Mouse (Mus musculus): ENCODE measurements around the gene Vmn1r120.
"Not testable (repeated sequence)": the region's sequence is repeated elsewhere in the genome, so short reads cannot be mapped to it uniquely, and the experiment has no call there.

The Vmn1r120 gene

GRCm38 (mm10) chr7:21053684-21054083 is at the start of gene Vmn1r120:
Gene Vmn1r120 (minus strand): TSS chr7:21053784.
- DNase-seq (ENCODE audit: low read depth, low spot score) = not testable (repeated sequence)

DNA sequence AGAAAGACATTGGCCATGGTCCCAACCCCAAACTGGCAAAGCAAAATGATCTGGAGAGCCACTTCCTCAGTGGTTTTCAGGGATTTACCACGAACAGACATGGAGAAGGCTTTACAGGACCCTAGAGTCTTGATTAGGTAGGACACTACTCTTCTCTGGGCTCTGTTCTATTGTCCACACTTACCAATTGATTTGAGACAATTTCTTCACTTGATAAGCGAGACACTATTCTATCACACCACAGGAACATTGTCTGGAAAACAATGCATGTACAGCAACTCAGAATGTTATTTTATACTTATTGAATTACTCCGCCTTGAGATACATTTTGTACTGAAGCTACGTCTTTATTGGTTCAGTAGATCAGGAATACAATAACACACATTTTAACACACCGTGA is 44.8 kb upstream of the Vmn1r120 start, which contains the start of gene Vmn1r121:
Gene Vmn1r121 (minus strand): TSS at position 101 of the 400 bp plus-strand sequence.
- DNase-seq (ENCODE audit: low read depth, low spot score) = not testable (repeated sequence)

DNA sequence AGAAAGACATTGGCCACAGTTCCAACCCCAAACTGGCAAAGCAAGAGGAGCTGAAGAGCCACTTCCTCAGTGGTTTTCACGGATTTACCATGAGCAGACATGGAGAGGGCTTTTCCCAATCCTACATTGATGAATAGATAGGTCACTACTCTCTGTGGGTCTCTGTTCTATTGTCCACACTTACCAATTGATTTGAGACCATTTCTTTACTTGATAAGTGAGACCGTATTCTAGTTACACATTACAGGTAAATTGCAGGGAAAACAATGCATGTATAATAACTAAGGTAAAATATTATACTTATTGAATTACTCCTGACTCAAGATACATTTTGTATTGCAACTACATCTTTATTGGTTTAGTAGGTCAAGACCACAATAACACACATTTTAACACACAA is 41.2 kb downstream of the Vmn1r120 start, which contains the start of gene Vmn1r119:
Gene Vmn1r119 (minus strand): TSS at position 101 of the 400 bp plus-strand sequence.
- not testable (repeated sequence) for DNase-seq (ENCODE audit: low read depth, low spot score)
